Mouse (Mus musculus): ENCODE data around the gene Psmd7.

The Psmd7 gene

DNA sequence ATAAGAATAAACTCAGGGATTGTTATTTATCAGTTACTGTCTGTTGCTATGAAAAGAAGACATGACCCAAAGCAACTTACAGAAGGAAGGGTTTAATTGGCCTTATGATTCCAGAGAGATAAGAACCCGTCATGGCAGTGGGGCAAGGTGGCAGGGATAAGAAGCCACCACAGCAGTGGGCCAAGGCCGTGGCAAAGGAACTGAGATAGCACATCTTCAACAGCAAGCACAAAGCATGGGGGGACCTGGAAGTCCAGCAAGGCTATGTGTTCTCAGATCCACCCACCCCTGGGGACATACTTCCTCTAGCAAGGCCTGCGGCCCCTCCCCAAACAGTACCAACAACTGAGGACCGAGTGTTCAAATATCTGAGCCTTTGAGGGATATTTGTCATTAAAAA lies 10.6 kb downstream of the Psmd7 start:
- no peak for DNase-seq

- DNase-seq = peak; percentile 84
Measured at GRCm38 (mm10) chr8:107576702-107577101, 11.6 kb downstream of the Psmd7 start.

DNA sequence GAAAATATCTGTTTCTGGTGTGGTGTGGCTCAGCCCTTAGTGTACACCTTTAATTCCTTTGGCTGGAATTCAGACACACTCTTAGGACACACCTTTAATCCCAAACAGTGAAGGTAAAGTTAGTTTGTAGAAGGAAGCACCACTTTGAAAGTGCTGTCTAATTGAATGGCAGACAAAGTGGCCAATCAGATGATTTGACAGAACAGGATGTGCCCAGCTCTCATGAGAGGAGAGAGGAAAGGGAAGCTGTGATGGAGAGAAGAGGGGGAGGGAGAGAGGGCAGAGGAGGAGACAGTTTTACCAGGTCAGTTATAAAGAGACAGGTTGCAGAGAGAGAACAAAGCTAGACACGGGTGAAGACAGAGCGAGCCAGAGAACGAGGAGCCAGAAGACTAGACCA lies 13.5 kb downstream of the Psmd7 start:
- DNase-seq = peak; percentile 38

- DNase-seq = peak; percentile 15
Measured at GRCm38 (mm10) chr8:107572497-107572896, 15.8 kb downstream of the Psmd7 start.

GRCm38 (mm10) chr8:107571486-107572135 lies 16.7 kb downstream of the Psmd7 start:
- no peak for DNase-seq

DNA sequence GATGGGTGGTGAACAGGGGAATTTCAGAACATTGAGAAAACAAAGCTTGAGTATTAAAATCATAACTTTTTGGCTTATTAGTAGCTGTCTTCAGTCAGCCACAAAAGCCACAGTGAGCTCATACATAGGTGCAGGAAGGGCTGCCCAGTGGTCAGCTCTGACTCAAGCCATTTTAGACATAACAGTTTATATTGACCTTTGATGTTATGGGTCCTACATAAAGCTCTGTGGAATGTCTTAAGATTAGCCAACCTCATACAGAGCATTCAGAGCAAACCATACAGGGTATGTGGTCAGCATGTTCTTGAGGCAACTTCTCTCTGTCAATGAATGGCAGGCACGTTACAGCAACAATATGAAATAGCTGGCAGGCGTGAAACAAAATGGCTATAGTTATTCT lies 17.2 kb downstream of the Psmd7 start:
- no peak for DNase-seq

DNA sequence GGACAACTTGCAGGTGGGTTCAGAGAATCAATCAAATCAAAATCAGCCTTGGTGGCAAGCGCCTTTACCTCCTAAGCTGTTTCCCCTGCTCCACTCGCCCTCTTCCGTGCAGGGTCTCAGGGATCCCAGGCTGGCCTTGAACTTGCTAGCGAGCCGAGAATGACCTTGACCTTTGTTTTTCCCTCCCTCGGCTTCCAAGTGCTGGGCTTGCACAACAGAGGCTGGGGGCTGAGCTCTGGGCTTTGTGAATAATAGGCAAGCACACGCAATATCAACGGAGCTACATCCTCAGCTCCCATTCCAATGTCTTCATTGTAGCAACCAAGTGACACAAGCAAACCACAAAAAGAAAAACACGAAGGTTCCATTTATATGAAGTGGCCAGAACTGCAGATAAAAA lies 26.1 kb downstream of the Psmd7 start:
- DNase-seq = no peak

DNA sequence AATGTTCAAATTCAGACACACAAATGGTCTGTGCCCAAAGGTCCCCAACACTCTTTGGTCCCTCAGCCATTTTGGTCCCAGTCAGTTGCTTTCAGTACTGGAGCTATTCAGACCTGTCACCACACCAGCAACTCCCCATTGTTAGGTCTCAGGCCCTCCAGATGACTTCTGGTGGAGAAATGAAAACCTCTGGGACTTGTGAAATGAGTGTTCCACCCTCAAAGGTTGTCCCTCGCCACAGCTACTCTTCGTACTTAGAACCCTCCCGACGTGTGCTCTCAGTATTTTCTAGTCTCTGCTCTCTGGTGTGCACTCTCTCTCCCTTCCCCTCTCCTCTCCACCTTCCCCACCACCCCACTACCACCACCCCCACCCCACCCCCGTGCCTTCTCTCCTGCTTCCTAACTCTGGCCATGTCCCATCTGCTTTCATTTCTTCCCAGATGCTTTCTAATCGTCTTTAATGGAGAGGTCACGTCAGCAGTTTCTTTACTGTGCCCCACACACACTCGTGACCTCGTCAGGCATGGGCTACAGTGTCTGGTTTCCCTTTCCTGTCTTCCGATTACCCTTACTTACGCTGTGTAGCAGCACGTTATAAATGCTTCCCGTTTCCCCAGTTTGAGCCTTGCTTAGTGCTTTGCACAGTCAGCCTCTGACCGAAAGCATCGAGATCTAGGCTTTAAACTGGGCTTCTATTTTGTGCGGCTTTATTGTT lies 27.3 kb downstream of the Psmd7 start:
- DNase-seq = no peak

GRCm38 (mm10) chr8:107556511-107556936 lies 31.7 kb downstream of the Psmd7 start:
- peak; percentile 24 for DNase-seq

GRCm38 (mm10) chr8:107555231-107555630 lies 33.0 kb downstream of the Psmd7 start:
- no peak for DNase-seq

DNA sequence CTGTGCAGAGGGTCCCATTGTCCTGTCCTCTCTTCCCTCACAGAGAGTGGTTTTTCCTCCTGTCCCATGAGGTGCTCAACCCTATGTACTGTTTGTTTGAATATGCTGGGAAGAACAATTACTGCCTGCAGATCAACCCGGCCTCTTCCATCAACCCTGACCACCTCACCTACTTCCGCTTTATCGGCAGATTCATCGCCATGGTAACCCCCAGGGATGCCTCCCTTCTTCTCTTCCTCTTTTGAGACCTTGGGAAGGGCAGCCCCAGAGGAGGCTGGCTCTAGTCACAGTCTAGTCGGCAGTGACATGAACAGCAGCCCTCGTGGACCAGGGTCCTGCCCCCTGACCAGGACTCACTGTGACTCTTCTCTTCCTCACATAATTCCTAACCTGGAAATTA lies 36.0 kb downstream of the Psmd7 start:
- no peak for DNase-seq

GRCm38 (mm10) chr8:107546817-107547216 lies 41.4 kb downstream of the Psmd7 start:
- DNase-seq = no peak

DNA sequence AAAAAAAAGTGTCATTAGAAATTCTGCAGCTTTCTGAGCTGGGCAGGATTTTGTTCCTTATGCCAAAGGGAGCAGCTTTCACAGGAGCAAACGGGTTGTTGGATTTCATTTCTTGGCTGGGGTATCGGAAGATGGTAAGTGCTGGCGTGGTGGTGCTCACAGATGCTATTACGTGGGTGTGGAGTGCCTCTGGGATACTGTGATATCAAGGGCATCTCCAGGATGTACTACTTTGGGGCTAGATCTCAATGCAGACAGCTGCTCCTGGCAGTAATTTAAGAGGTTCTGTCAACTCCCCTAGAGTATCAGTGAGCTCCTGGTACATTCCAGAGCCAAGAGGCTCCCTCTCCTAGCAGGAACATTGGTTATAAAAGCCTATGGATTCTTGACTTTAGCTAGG lies 42.1 kb downstream of the Psmd7 start:
- DNase-seq = peak; percentile 88

DNA sequence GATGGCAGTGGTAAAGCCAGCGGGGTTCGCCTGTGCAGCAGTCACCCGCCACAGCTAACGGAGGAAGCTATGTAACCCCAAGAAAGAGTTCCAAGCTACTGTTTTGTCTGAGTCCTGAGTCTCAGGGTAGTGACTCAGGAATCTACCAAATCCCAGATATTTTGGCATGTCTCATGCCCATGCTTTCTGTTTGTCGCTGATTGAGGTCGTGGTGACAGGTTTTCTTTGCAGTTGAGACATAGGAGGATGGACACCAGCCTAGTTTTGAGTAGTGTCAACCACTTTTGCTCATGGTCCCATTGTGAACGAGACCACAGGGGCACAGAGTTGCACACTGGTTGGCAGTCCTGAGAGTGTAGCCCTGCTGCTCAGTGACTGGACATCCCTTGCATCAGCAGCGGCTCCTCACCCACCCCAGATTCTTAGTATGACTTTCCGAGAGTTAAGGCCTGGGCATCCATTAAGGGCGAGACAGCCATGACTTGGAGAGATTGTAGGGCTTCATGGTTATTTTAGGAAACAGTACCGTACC lies 42.6 kb downstream of the Psmd7 start:
- DNase-seq = no peak

DNA sequence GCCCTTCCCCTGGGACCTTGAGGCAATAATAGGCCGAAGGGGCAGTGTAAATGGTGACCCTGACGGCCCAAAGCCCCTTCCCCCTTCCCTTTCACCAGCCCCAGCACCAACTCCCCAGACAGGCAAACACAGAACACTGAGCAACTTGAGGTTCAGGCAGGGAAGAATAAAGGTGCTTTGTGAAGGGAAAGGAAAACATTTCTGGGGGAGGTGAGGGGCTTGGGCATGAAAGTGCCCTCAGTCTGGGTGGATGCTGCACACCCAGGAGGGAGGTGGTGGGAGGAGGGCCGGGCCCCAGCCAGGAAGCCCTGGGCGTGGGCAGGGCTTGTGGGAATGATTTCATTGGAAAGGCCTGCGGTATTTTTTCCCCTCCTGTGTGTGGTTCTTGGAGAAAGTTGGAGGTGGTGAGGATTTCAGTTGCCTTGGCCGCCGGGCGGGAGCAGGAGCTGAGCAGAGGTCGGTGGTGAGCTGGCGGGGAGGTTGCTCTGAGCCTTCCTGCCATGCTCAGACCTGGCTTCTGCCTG lies 43.6 kb downstream of the Psmd7 start:
- no peak for DNase-seq

GRCm38 (mm10) chr8:107544211-107544610 lies 44.1 kb downstream of the Psmd7 start:
- DNase-seq = no peak

- no peak for DNase-seq
Measured at GRCm38 (mm10) chr8:107543714-107544113, 44.5 kb downstream of the Psmd7 start.

GRCm38 (mm10) chr8:107542151-107542550 lies 46.1 kb downstream of the Psmd7 start:
- no peak for DNase-seq

DNA sequence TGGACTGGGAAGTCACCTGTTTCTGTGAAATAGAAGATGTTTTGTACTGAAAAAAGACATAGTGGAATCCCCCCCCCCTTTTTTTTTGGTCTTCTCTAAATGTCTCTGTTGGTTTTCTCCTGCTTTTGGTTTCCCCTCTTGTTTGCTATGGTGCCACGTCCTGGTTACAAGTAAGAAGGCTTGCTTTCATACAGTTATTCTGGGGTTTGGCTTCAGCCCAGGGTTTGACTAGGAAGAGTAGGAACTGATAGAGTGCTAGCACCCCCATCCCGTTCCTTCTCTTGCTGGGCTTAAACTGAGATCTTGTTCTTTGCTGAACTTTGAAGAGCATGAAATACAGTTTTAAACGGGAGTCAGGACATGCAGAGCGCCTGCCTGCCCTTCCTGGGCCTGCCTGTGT lies 46.9 kb downstream of the Psmd7 start:
- no peak for DNase-seq

- no peak for DNase-seq
Measured at GRCm38 (mm10) chr8:107540623-107541022, 47.6 kb downstream of the Psmd7 start.

GRCm38 (mm10) chr8:107537472-107537871 lies 50.8 kb downstream of the Psmd7 start:
- no peak for DNase-seq

Data from layer of hippocampus, adult 9-11 months (tissue).